Mouse (Mus musculus) E14TG2a.4 (cell line): ENCODE results near the gene Exosc3.
"Not testable (repeated sequence)": the region's sequence is repeated elsewhere in the genome, so short reads cannot be mapped to it uniquely, and the experiment has no call there.

Experiments
- H3K27me3 ChIP-seq: 2 replicates; pipeline ENCODE4 v1.6.1; 2014; ENCODE audit warnings: low read length, control low read depth; ENCODE audit not compliant: insufficient read depth
- H3K36me3 ChIP-seq: 2 replicates; pipeline ENCODE4 v1.6.1; 2014; ENCODE audit warnings: low read length, control low read depth; ENCODE audit not compliant: insufficient read depth
- H3K4me1 ChIP-seq: replicated peaks from 2 replicates; pipeline ENCODE4 v1.6.1; 2014; ENCODE audit warnings: low read depth, low read length, control low read depth
- H3K4me3 ChIP-seq: replicated peaks from 2 replicates; pipeline ENCODE4 v1.5.1; 2014; ENCODE audit warnings: mild to moderate bottlenecking, low read length
- H3K9me3 ChIP-seq: 2 replicates; pipeline ENCODE4 v1.6.1; 2014; ENCODE audit warnings: low read length, control low read depth
- CTCF ChIP-seq: conservative IDR thresholded peaks from 2 replicates; pipeline ENCODE4 v1.5.1; 2014; ENCODE audit warnings: low read length
- NANOG ChIP-seq: IDR thresholded peaks from 2 replicates; pipeline ENCODE4 v1.6.1; 2014; ENCODE audit warnings: borderline replicate concordance, low read length, mixed read lengths
- POU5F1 ChIP-seq: IDR thresholded peaks from 2 replicates; pipeline ENCODE4 v1.6.1; 2014; ENCODE audit warnings: low read length, borderline replicate concordance

Gene Exosc3

DNA sequence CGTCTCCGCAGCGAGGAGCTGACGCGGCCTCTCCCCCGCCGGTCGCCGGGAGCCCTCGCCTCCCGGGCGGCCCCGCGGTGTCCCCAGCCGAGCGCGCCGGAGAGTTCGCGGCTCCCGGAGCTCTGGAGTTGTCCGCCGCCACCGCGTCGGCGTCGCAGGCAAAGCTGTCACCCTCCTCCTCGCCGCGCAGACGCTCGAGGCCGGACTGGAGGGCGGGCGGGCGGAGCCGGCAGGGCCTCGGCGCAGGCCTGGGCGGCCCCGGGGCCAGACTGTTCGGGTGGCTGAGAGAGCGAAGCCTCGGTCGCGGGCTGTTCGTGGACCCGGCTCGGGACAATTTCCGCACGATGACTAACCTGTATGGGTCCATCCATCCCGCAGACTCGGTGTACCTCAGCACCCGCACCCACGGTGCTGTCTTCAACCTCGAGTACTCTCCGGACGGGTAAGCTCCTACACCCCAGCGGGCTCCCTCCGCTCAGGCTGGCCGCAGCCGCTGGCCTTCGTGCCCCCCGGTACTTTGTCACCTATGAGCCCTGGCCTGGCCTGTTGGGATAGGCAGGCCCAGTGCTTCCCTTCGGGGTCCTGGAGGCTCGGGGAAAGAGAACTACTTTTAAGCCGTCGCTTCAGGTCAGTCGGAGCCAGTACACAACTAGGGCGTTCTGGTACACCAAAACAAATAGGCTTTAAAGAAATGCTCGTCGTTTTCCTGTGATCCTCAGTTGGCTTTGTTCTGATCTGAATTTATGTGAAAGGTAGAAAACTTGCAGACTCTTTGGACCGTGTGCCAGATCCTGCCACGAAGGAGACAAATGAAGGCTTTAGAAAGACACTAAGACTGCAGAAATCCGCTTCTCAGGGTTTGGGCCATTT, at the start of gene Exosc3:
Exosc3 (minus strand) TSS at position 447 of the 870 bp plus-strand sequence.
- peaks cover 20% of the 10 kb centered on the region for H3K4me1 ChIP-seq
- H3K9me3 ChIP-seq: no peaks in the 10 kb centered on the region
- H3K4me3 ChIP-seq: peak within 1 kb of the TSS; percentile 92
- peaks cover 14% of the 10 kb centered on the region; the same call in 1 of the 2 replicates for H3K36me3 ChIP-seq
- no peak for TF ChIP-seq CTCF
- no peak for TF ChIP-seq NANOG
- TF ChIP-seq POU5F1: no peak
- H3K27me3 ChIP-seq: peaks cover 4% of the 10 kb centered on the region; the same call in 1 of the 2 replicates

DNA sequence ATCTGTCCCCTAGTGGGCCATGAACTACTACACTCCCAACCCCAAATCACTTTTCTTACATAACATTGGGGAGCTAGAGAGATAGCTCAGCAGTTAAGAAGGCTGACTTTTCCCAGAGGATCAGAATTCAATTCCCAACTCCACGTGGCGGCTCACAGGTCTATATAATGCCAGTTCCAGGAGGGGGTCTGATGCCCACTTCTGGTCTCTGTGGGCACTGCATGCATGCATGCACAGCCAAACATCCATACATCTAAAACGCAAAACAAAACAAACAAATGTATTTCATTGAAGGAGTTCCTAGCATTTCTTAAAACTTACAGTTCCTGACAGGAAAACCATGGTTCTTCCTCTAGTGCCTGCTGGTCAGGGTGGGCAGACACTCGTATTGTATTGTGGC, 49.6 kb upstream of the Exosc3 start:
- Histone ChIP-seq H3K4me1 (peaks cover 19% of the 10 kb centered on the region), H3K9me3 (peaks cover under 1% of the 10 kb centered on the region; the same call in 1 of the 2 replicates), H3K4me3 (no peak overlapping the region), H3K27me3 (no peaks in the 10 kb centered on the region), H3K36me3 (peaks cover 2% of the 10 kb centered on the region)
- peak; percentile 34; the same call in 1 of the 2 replicates for TF ChIP-seq CTCF
- no peak for TF ChIP-seq NANOG

DNA sequence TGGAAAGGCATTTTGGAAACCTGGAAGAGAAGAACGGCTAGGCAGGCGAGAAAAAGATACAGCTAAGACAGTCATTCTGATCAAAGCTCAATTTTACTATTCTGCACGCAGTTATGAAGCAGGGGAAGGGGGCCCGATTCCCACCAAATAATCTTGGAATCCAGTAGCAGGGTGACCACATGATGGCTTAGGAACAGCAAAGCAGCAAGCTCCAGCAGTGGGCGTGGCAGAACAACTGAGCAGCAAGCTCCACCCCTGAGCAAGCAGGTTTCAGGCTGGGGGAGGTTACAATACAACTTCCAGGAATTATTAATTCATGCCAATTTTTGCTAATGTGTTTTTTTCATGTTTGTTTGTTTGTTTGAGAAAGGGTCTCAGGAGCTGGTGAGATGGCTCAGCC, 44.8 kb upstream of the Exosc3 start:
- not testable (repeated sequence) for H3K4me1 ChIP-seq, H3K4me3 ChIP-seq, H3K36me3 ChIP-seq, H3K27me3 ChIP-seq
- H3K9me3 ChIP-seq: peaks cover 21% of the 10 kb centered on the region

DNA sequence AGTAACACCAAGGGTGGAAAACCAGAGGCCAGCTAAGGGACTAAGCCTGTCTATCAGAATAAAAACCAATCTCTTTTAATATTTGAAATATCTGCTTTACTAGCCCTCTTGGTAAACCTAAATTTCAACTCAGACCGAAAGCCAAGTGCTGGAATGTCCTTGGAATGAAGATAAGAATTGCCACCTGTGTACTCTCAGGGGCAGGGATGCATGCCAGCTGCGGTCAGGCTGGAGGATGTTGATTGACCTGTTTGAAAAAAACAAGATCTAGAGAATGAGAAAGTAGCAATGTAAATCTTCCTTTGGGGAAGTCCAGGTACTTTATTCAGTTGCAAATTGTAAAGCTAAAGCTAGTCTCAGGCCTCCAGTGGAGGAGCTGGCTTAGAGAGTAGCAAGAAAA, 39.6 kb upstream of the Exosc3 start:
- H3K4me1 ChIP-seq, H3K4me3 ChIP-seq: not testable (repeated sequence)
- H3K9me3 ChIP-seq: peaks cover 45% of the 10 kb centered on the region

DNA sequence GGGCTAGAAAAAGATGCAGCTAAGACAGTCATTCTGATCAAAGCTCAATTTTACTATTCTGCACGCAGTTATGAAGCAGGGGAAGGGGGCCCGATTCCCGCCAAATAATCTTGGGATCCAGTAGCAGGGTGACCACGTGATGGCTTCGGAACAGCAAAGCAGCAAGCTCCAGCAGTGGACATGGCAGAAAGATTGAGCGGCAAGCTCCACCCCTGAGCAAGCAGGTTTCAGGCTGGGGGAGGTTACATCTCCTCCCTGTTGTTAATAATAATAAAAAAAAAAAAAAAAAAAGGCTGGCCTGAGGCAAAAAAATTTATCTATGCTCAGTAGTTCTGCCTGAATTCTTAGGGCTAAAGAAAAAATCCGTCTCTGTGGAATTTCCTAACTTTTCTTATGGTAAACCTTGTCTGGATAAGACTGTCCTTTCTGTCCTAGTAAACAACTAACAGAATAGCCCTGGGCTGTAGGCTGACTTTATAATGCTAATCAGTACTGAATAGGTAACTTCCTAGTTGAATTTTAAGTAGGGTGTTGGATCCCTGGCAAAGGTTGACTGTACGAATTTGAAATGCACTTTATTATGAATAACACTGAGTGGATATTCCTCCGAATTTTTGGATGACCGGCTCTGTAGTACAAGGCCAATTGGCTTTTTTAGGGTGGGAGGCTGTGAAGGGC, 38.5 kb upstream of the Exosc3 start:
- peaks cover 39% of the 10 kb centered on the region for H3K9me3 ChIP-seq
- not testable (repeated sequence) for H3K4me3 ChIP-seq, H3K4me1 ChIP-seq, H3K27me3 ChIP-seq, H3K36me3 ChIP-seq

More for the DNA sequence above, 39.6 kb upstream of the Exosc3 start:
- H3K27me3 ChIP-seq, H3K36me3 ChIP-seq: not testable (repeated sequence)

DNA sequence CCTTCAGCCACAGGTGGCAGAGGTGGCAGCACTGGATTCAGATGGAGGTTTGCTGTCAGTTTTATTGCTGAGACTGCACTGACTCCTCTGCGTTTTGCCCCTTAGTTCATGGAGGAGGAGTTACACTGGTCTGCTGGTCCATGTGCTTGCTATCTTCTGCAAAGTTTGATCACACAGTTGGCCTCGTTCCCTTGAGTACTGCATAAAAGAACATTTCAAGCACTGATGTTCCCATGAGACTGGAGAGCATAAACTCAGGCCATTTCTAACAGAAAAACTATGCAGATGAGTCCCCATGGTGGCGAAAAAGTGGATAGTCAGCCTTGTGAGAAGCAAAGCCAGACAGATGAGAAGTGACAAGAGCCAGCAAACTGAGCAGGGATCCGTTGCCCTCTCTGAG, 34.0 kb upstream of the Exosc3 start:
- TF ChIP-seq CTCF (no peak), NANOG (no peak)
- Histone ChIP-seq H3K36me3 (peaks cover 36% of the 10 kb centered on the region), H3K4me3 (no peak overlapping the region), H3K27me3 (no peaks in the 10 kb centered on the region), H3K4me1 (no peaks in the 10 kb centered on the region), H3K9me3 (peaks cover 17% of the 10 kb centered on the region)

DNA sequence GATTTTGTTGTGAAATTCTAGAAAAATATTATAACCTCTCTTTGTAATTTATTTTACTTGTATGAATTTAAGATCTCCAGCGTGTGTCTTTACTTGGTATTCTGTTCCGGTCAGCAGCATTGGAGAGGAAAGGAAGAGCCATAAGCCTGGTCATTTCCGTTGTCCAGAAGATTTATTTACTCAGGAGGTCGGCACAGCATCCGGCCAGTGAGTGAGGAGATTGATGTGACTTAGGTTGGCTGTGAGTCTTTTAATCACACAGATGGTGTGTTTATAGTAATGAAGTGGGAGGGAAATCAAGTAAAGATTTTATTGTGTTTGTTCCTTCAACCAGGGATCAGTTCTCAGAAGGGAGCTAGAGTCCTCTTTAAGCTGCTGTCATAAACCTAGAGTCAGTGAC, 32.3 kb upstream of the Exosc3 start:
- Histone ChIP-seq H3K4me3 (no peak overlapping the region), H3K9me3 (peaks cover 2% of the 10 kb centered on the region), H3K4me1 (no peaks in the 10 kb centered on the region), H3K27me3 (no peaks in the 10 kb centered on the region), H3K36me3 (peaks cover 41% of the 10 kb centered on the region)
- TF ChIP-seq NANOG (no peak), CTCF (no peak), POU5F1 (no peak)

DNA sequence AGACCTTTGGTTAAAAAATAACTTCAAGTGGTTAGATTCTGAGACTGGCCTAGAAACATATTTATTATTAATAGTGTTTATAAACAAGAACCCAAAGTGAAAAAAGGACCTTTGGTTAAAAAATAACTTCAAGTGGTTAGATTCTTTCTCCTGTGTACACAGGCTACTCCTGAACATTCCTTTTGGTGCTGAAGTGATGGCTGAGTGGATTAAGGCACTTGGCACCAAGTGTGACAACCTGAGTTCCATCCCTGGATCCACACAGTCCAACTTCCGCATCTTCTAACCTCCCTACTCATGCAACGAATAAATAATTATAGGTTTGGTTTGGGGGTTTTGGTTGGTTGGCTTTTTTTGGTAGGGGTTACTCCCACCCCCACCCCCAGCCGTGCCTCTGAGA, 28.7 kb upstream of the Exosc3 start:
- TF ChIP-seq POU5F1 (no peak), NANOG (no peak), CTCF (no peak)
- H3K36me3 ChIP-seq: peaks cover 36% of the 10 kb centered on the region
- no peak overlapping the region for H3K4me3 ChIP-seq
- H3K4me1 ChIP-seq: no peaks in the 10 kb centered on the region
- no peaks in the 10 kb centered on the region for H3K27me3 ChIP-seq
- H3K9me3 ChIP-seq: no peaks in the 10 kb centered on the region

DNA sequence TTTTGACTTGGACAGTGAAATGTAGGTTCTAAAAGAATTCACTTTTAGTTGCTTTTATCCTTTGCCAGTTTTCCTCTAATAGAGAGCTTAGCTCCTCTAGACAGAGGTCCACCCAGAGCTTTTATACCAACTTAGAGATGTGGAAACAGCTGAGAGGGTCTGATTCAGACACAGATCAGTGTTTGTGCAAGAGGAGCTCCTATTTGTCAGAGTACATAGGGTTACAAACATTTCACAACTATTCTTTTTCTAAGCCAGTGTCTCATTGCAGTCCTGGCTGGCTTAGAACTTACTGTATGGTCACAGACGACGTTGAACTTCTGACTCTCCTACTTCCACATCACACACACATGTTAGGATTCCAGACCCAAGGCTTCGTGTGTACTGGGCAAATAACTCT, 14.1 kb upstream of the Exosc3 start:
- peaks cover 5% of the 10 kb centered on the region for H3K4me1 ChIP-seq
- H3K27me3 ChIP-seq: no peaks in the 10 kb centered on the region
- 0 out of 2 replicates have a peak, but pooled peaks cover 8% of the 10 kb centered on the region for H3K36me3 ChIP-seq
- H3K4me3 ChIP-seq: no peak overlapping the region
- TF ChIP-seq CTCF: no peak
- TF ChIP-seq NANOG: no peak
- no peak for TF ChIP-seq POU5F1
- no peaks in the 10 kb centered on the region for H3K9me3 ChIP-seq
